Mouse (Mus musculus): ENCODE data around the gene Gpr84.

DNA sequence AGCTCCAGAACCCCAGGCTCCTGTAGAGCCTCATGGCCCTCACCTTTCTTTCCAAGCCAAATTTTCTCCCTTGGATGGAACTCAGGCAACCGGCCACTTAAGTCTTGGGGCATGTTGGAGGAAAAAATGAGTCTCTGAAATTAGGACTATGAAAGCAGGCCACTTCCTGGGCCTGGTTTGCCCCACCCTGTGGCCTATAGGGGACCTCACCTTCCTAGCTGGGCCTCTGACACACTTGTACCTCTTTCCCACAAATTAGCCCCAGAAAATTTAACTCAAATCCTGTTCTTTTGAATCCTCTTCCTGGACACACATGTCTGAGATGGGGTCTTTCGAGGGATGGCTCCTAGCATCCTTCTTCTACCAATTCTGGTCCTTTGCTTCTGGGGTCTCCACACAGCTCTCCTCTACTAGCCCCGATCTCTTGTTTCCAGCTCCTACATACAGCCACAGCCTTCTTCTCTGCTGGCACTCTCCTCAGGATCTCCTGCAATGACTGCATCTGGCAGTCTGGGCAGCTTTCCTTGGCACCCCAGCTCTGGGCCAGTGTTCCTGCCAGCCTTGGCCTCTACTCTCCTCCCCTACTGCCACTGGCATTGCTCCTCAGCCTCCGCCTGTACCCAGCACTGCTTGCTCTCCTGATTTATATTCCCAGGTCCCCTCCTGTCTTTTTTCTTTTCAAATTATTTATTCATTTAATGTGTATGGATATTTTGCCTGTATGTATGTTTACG is 49.6 kb upstream of the Gpr84 start:
- TF ChIP-seq EP300 (optimal IDR thresholded peaks at IDR 0.05) (no peak), CTCF (IDR thresholded peaks at IDR 0.05; ENCODE audit: low read depth) (no peak)

Measured in stomach, postnatal 0 days (tissue).